Mouse (Mus musculus) lung, embryonic 15.5 days (tissue): ENCODE data around the gene Bmpr1b. TPM values are rescaled to one million over a fixed set of nuclear protein-coding genes. Genes with fewer than 3 reads are reported as not detected.

Source experiments
- ATAC-seq: fragments of 200-750 bp; cut with Nextera tagmentation; 2 replicates; pipeline ENCODE4 v1.8.0; 2017; ENCODE audit warnings: moderate number of reproducible peaks, borderline replicate concordance; ENCODE audit not compliant: low FRiP score, low TSS enrichment; ENCODE audit errors: extremely low read depth
- H3K27ac ChIP-seq: fragments of 300-500 bp; sonication (generic); 2 replicates; pipeline ENCODE4 v1.5.1; 2015; ENCODE audit warnings: moderate library complexity, mild to moderate bottlenecking, inconsistent platforms
- H3K27me3 ChIP-seq: fragments of 300-500 bp; sonication (generic); 2 replicates; pipeline ENCODE4 v1.6.1; 2015; ENCODE audit warnings: inconsistent platforms
- H3K36me3 ChIP-seq: fragments of 300-500 bp; sonication (generic); 2 replicates; pipeline ENCODE4 v1.6.1; 2015; ENCODE audit warnings: inconsistent platforms
- H3K4me1 ChIP-seq: fragments of 300-500 bp; sonication (generic); 2 replicates; pipeline ENCODE4 v1.6.1; 2015; ENCODE audit warnings: inconsistent platforms
- H3K4me2 ChIP-seq: fragments of 300-500 bp; sonication (generic); 2 replicates; pipeline ENCODE4 v1.6.1; 2015; ENCODE audit warnings: inconsistent platforms, mild to moderate bottlenecking, moderate library complexity
- H3K4me3 ChIP-seq: fragments of 300-500 bp; sonication (generic); 2 replicates; pipeline ENCODE4 v1.5.1; 2015; ENCODE audit warnings: mild to moderate bottlenecking, inconsistent platforms
- H3K9ac ChIP-seq: fragments of 300-500 bp; sonication (generic); 2 replicates; pipeline ENCODE4 v1.6.1; 2015; ENCODE audit warnings: inconsistent platforms
- H3K9me3 ChIP-seq: fragments of 300-500 bp; sonication (generic); 2 replicates; pipeline ENCODE4 v1.6.1; 2016; ENCODE audit warnings: inconsistent platforms
- WGBS: fragments of 180-500 bp; shearing (Covaris S2); methylation state at CpG from one replicate; pipeline ENCODE4 v1.1.7; 2015; 5-methylcytosine and 5-hydroxymethylcytosine counted together
- polyA plus RNA-seq: library from polyadenylated mRNA; unstranded; fragments of >200 nt; fragmentation: Nextera tagmentation; extraction: Ambion mirVana; gene quantifications from 2 replicates; pipeline ENCODE4 v1.2.1, GENCODE M21; 2015

Gene Bmpr1b
- polyA plus RNA-seq, 1 experiment from 2014 or later: 4.4 TPM

DNA sequence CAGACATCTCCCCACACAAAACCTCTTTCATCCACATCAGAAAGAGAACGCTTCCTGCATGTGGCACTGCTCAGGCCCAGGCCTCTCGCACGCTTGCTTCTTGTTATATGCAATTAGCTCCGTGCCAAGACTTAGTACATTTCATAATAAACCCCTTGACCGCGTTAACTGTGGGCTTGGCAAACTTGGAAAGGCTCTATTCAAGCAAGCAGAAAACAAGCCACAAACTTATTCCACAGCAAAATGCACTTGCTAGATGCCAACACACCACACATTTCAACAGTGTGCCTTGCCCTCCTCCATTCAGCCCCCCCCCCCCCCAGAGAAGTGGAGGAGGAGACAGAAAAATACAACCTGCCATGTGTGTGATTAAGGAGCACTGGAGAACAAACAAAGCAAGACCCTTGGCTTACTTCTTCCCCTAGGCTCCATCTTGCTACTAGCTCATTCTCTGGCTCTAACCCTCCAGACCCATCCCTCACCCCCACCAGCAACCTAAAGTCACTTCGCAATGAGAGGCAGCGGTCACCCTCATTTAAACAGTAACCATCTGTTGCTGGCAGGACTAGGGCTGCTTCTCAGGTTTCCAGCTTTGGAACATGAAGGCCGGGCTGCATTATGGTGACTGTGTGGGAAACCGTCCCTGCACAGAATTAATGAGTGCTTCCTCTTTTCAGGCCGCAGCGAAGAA, 105.5 kb downstream of the Bmpr1b start:
- H3K27me3 ChIP-seq: no peaks in the 10 kb centered on the region
- peak; percentile 33; the same call in 1 of the 2 replicates for ATAC-seq
- H3K27ac ChIP-seq: 0 out of 2 replicates have a peak overlapping the region, but pooled peaks have one; percentile 8
- H3K4me1 ChIP-seq: peaks cover 22% of the 10 kb centered on the region; the same call in 1 of the 2 replicates
- H3K36me3 ChIP-seq: no peaks in the 10 kb centered on the region
- H3K9me3 ChIP-seq: no peaks in the 10 kb centered on the region
- 37% methylated on average over 12 of the region's 12 CpGs for WGBS
- H3K9ac ChIP-seq: no peak overlapping the region
- no peak overlapping the region for H3K4me2 ChIP-seq
- no peak overlapping the region for H3K4me3 ChIP-seq

DNA sequence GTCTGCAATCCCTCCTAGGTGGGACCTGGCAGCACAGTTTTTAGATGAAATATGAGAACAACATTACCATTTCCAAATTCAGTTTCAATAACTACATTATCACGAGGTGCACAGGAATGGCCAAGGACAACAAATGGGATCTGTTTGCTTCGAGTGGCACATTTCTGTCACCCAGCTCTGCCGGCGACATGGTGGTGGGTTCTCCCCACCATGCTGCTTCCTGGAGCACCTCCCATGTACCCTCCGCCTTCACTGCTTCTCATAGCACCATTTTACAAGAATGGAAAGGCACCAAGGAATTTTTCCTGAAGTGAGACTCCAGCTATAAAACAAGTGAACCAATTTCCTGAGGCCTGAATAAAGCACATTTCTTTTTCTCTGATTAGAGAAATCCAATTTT, 108.0 kb downstream of the Bmpr1b start:
- H3K4me3 ChIP-seq: no peak overlapping the region
- no peaks in the 10 kb centered on the region for H3K9me3 ChIP-seq
- H3K27ac ChIP-seq: no peak overlapping the region
- H3K9ac ChIP-seq: no peak overlapping the region
- whole genome bisulfite sequencing: 73% methylated on average over 5 of the region's 5 CpGs
- H3K36me3 ChIP-seq: no peaks in the 10 kb centered on the region
- no peak for ATAC-seq
- H3K27me3 ChIP-seq: no peaks in the 10 kb centered on the region
- peaks cover 16% of the 10 kb centered on the region; the same call in 1 of the 2 replicates for H3K4me1 ChIP-seq
- H3K4me2 ChIP-seq: no peak overlapping the region

DNA sequence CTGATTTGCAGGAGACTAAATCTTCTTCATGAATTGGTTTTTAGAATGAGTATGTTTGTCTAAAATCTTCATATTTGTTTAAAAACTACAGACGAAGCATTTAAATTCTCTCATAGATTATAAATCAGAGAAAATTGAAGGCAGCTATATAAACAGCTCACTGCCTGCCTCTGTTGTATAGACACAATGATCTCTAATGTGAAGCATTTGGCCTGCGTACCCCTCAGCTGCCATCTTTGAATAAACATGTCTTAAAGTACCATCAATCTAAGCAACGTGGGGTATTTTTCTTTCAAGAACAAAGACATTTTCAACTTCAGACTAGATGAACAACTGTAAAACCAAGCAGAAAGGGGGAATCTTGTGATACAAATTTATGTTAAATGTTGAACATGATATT, 109.3 kb downstream of the Bmpr1b start:
- H3K27me3 ChIP-seq: no peaks in the 10 kb centered on the region
- no peak overlapping the region for H3K27ac ChIP-seq
- peak; percentile 62; the same call in 1 of the 2 replicates for ATAC-seq
- H3K4me2 ChIP-seq: no peak overlapping the region
- WGBS: 26% methylated on average over 3 of the region's 3 CpGs
- H3K36me3 ChIP-seq: no peaks in the 10 kb centered on the region
- no peak overlapping the region for H3K9ac ChIP-seq
- H3K4me1 ChIP-seq: peaks cover 16% of the 10 kb centered on the region; the same call in 1 of the 2 replicates
- no peak overlapping the region for H3K4me3 ChIP-seq
- no peaks in the 10 kb centered on the region for H3K9me3 ChIP-seq

DNA sequence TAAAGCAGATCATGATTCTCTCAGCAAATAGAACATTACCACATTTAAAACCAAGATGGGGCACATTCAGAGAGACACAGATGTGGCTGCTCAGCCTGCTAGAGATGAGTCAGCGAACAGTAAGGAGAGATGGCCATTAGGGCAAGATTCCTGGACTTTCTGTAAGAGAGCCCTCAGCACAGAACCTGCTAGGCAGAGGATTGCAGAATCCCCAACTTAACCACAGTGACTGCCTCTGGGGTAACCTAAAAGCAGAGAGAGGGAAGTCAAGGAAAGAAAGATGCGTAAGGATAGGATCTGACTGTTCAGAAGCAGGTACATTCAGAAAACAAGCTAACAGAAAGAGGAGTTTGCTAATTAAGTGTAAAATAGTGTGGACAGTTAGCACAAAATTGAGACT, 118.5 kb downstream of the Bmpr1b start:
- H3K27me3 ChIP-seq: no peaks in the 10 kb centered on the region
- no peaks in the 10 kb centered on the region for H3K9me3 ChIP-seq
- H3K9ac ChIP-seq: no peak overlapping the region
- no peak for ATAC-seq
- 95% methylated on average over 2 of the region's 2 CpGs for WGBS
- no peaks in the 10 kb centered on the region for H3K4me1 ChIP-seq
- H3K4me3 ChIP-seq: no peak overlapping the region
- no peaks in the 10 kb centered on the region for H3K36me3 ChIP-seq
- H3K4me2 ChIP-seq: no peak overlapping the region
- no peak overlapping the region for H3K27ac ChIP-seq

DNA sequence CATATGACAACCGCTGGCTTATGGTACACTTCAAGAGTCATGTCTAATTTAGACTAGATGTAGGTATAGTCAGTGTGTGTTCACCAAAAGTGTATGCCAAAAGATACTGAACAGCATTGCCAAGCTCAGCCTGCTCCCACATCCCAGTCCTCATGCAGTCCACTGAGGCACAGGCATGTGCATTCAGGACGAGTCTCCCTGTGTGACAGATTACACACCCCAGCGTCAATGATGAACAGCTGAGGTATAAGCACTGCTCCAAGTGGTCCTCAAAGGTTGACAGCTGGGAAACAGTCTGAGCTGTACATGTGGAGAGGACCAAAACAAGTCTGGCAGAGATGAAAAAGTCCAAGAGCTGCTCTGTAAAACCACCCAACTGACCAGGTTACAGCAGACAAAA, 119.6 kb downstream of the Bmpr1b start:
- Histone ChIP-seq H3K27ac (no peak overlapping the region), H3K36me3 (no peaks in the 10 kb centered on the region), H3K4me1 (no peaks in the 10 kb centered on the region), H3K4me3 (no peak overlapping the region), H3K27me3 (no peaks in the 10 kb centered on the region), H3K4me2 (no peak overlapping the region), H3K9me3 (no peaks in the 10 kb centered on the region), H3K9ac (no peak overlapping the region)
- no peak for ATAC-seq
- WGBS: 60% methylated on average over 3 of the region's 3 CpGs

DNA sequence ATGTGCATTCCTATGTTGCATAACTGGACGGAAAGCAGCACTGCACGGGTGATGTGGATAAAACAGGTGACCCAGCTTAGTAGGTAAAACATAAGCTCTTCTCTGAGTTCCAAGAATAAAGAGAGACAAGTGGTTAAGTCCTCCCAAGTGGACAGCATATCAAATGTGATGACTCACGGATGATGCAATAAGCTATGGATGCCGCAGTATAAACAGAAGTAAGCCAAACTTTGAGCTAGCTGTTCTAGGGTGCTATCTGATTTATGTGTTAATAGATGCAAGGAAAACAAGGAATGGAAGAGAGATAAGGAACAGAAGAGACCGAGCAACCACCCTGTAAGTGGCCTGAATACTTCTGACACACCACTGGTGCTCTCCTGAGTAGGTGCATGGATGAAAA, 120.1 kb downstream of the Bmpr1b start:
- Histone ChIP-seq H3K27me3 (no peaks in the 10 kb centered on the region), H3K9ac (no peak overlapping the region), H3K27ac (no peak overlapping the region), H3K4me2 (no peak overlapping the region), H3K36me3 (no peaks in the 10 kb centered on the region), H3K4me3 (no peak overlapping the region), H3K4me1 (no peaks in the 10 kb centered on the region), H3K9me3 (no peaks in the 10 kb centered on the region)
- ATAC-seq: no peak; the same call in 1 of the 2 replicates
- 41% methylated on average over 5 of the region's 5 CpGs for WGBS

DNA sequence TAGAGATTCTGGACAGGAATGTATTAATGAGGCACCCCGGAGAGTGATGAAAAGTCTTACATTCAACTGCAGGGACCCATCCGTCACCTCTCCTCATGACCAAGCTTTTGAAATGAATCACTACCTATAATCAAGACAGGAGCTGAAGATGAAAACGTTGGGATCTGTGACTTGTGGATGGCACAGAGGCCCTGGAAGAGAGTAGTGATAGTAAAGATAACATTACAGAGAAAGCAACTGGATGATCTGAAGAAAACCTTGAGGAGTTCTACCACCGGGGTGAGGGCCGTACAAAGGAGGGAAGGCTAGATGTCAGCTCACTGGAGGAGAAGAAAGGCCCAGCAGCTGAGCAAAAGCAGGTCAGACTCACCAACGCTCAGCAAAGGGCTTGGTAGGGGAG, 120.7 kb downstream of the Bmpr1b start:
- H3K27ac ChIP-seq: no peak overlapping the region
- H3K27me3 ChIP-seq: no peaks in the 10 kb centered on the region
- WGBS: 59% methylated on average over 6 of the region's 6 CpGs
- H3K9me3 ChIP-seq: no peaks in the 10 kb centered on the region
- H3K4me3 ChIP-seq: no peak overlapping the region
- H3K9ac ChIP-seq: no peak overlapping the region
- H3K36me3 ChIP-seq: no peaks in the 10 kb centered on the region
- H3K4me2 ChIP-seq: no peak overlapping the region
- no peak for ATAC-seq
- no peaks in the 10 kb centered on the region for H3K4me1 ChIP-seq

DNA sequence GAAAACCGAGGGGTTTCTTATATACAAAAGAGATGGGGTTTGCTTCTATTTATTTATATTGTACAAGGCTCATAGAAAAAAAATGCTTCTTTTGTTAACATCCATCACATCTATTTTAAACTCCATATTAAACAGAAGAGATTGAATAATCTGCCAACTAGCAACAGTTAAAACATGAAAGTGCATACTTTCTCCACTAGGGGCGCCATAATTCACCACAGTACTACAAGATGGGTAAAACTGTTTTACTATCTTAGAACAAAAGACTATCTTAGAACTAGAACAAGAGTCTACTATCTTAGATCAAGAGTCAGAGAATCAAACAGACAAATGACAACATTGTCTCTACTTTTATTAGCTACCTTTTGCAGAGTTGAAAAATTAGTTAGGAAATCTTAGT, 125.8 kb downstream of the Bmpr1b start:
- ATAC-seq: no peak
- H3K27ac ChIP-seq: no peak overlapping the region
- H3K4me3 ChIP-seq: no peak overlapping the region
- no peaks in the 10 kb centered on the region for H3K36me3 ChIP-seq
- H3K4me1 ChIP-seq: no peaks in the 10 kb centered on the region
- 32% methylated on average over 2 of the region's 2 CpGs for WGBS
- no peak overlapping the region for H3K4me2 ChIP-seq
- H3K9me3 ChIP-seq: no peaks in the 10 kb centered on the region
- H3K27me3 ChIP-seq: no peaks in the 10 kb centered on the region
- H3K9ac ChIP-seq: no peak overlapping the region

DNA sequence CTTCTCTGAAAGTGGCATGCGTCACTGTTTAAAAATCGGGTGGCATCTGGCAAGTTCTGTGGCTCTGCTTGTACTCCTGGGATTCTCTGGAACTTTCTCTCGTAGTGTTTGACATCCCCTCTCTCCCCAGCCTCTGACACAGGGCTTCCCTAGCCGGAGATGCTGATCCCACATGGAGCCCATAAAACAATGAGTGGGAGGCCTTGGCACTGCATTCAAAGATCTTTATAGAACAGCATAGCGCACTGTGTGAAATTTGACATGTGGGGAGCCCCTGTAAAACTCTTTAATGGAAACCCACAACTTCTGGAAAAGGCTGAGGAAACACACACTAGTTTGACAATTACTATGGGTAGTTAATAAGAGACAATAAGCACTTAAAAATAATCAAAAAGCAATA, 126.2 kb downstream of the Bmpr1b start:
- H3K4me3 ChIP-seq: no peak overlapping the region
- H3K9ac ChIP-seq: no peak overlapping the region
- H3K27me3 ChIP-seq: no peaks in the 10 kb centered on the region
- no peak for ATAC-seq
- no peaks in the 10 kb centered on the region for H3K36me3 ChIP-seq
- no peak overlapping the region for H3K27ac ChIP-seq
- no peaks in the 10 kb centered on the region for H3K4me1 ChIP-seq
- no peak overlapping the region for H3K4me2 ChIP-seq
- WGBS: 81% methylated on average over 5 of the region's 5 CpGs
- H3K9me3 ChIP-seq: no peaks in the 10 kb centered on the region

DNA sequence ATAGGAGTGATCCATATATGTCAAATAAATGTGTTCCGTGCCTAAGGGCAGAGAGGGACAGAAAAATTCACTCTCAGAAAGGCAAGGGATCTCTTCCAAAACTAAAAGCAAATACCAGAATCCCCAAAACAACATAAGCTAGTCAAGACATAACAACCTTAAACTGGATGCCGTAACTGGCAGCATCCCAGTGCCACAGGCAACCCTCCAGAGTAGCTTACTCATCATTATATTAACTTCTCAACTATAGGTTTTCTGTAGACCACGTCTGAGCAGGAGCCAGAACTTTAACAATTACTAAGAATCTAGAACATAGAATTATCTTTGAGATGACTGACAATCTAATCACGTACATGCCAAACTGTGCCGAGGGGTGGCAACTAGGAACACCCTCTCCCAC, 128.9 kb downstream of the Bmpr1b start:
- WGBS: 93% methylated on average over 5 of the region's 5 CpGs
- Histone ChIP-seq H3K4me2 (no peak overlapping the region), H3K36me3 (no peaks in the 10 kb centered on the region), H3K4me3 (no peak overlapping the region), H3K27ac (no peak overlapping the region), H3K27me3 (no peaks in the 10 kb centered on the region), H3K9me3 (no peaks in the 10 kb centered on the region), H3K9ac (no peak overlapping the region), H3K4me1 (no peaks in the 10 kb centered on the region)
- no peak for ATAC-seq

DNA sequence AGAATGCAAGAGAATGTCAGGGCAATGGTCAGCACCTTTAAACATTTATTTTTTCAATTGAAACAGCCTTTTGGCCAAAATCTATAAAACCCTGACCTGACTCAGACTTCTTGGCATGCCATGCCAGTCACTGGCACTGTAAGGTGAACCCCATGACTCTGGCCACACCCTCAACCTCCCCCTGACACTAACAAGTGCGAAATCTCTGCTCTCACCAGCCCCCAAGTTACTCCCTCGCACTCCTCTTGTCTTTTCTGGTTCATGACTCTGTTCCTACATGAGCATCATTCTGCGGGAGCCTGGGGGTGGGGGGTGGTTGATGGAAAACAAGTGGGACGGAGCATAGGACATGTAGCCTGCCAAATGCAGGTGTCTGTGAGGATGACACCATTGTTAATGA, 135.1 kb downstream of the Bmpr1b start:
- Histone ChIP-seq H3K9me3 (no peaks in the 10 kb centered on the region), H3K27ac (no peak overlapping the region), H3K4me2 (no peak overlapping the region), H3K27me3 (no peaks in the 10 kb centered on the region), H3K4me1 (no peaks in the 10 kb centered on the region), H3K36me3 (no peaks in the 10 kb centered on the region), H3K9ac (no peak overlapping the region), H3K4me3 (no peak overlapping the region)
- ATAC-seq: no peak
- WGBS: 49% methylated on average over 4 of the region's 4 CpGs

DNA sequence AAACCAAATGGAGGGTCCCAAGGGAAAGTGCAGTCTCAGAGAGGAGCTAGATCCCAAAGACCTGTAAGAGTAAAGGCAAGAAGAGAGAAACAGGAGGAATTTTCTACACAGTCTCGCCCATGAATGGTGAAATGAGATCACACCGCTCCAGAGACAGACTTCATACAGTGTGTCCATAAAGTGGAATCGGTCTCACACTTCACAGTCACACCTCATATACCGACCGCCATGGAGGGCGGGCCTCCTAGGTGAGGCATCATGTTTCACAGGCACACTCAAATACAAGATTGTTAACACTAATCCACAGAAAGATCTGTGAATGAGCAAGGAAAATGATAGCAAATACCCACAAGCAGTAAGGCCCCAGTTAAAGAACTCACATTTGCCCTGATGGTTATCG, 149.5 kb downstream of the Bmpr1b start:
- 56% methylated on average over 7 of the region's 7 CpGs for WGBS
- no peaks in the 10 kb centered on the region for H3K36me3 ChIP-seq
- H3K27me3 ChIP-seq: no peaks in the 10 kb centered on the region
- no peaks in the 10 kb centered on the region for H3K4me1 ChIP-seq
- H3K4me3 ChIP-seq: no peak overlapping the region
- H3K9ac ChIP-seq: no peak overlapping the region
- H3K4me2 ChIP-seq: no peak overlapping the region
- no peak overlapping the region for H3K27ac ChIP-seq
- ATAC-seq: no peak
- H3K9me3 ChIP-seq: no peaks in the 10 kb centered on the region

DNA sequence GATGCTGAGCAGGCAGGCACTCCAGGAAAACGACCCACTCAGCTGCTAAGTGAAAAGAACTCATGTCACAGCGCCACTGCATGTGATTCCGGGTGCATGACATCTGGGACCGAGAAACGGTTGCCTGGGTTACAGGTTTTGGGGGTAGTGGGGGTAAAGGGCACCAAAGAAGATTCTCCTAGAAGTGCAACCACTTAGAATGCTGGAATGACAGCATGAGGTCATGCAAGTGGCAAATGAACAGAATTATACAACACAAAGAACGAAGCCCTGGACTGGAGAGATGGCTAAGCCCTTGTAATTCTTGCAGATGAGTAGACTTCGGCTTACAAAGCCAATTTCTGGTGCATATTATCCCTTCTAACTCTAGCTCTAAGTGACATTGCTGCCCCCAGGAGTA, 184.7 kb downstream of the Bmpr1b start:
- Histone ChIP-seq H3K4me1 (no peaks in the 10 kb centered on the region), H3K4me2 (no peak overlapping the region), H3K27me3 (no peaks in the 10 kb centered on the region), H3K4me3 (no peak overlapping the region), H3K9me3 (no peaks in the 10 kb centered on the region), H3K27ac (no peak overlapping the region), H3K9ac (no peak overlapping the region), H3K36me3 (no peaks in the 10 kb centered on the region)
- no peak for ATAC-seq
- WGBS: 42% methylated on average over 7 of the region's 7 CpGs
